Mouse (Mus musculus) liver, embryonic 14.5 days (tissue): Measurements from ENCODE around the gene Saxo1.
A peak's percentile ranks its signal among the peaks of the same experiment; 100 is the strongest.

Experiments used
- CTCF ChIP-seq: IDR thresholded peaks from 2 replicates; pipeline ENCODE4 v1.5.1; 2016; ENCODE audit warnings: antibody characterized with exemption, low read depth, control low read depth
- EP300 ChIP-seq: IDR thresholded peaks from 2 replicates; pipeline ENCODE4 v1.6.1; 2016; ENCODE audit warnings: antibody characterized with exemption, low read depth

DNA sequence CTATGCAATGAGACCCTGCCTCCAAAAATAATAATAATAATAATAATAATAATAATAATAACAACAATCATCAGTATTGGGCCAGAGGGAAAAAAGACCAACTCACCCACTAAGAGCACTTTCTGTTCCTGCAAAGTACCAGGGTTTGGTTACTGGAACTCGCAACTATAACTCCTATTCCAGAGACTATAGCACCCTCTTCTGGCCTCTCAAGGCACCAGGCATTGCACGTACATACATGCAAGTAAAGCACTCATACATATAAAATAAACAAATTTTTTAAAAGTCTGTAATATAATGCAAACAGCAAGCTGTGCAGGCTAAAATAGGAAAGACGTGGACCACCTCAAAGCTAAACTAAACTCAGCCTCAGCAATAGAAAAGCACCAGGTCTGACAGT is 30.1 kb upstream of the Saxo1 start:
- peak; percentile 36; the same call in 1 of the 2 replicates for TF ChIP-seq CTCF
- no peak for TF ChIP-seq EP300
